Comparison of ENCODE assay signal across 28 mouse cellular contexts in the genomic region with DNA sequence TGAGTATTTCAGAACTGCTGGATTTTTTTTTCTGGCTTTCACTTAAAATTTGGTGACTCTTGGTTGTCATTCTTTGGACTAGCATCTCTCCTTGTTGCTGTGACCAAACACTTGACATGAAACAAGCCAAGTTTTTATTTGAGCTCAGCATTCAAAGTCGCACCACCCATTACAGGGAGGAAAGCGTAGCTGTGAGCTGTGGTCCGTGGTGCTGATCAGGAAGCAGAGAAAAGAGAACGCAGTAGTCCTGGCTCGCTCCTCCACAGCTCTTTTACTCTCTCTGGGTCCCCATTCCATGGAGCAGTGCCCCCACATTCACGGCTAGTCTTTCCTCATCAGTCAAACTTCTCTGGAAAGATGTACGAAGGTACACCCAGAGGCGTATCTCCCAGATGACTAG.
DNase-seq lines count a peak whose midpoint lies in the region; ATAC-seq and TF ChIP-seq lines count a peak whose summit lies in the region.
"Had no signal": no experiment of that assay in that cellular context is flagged by ENCODE, and none has a peak within 500 bp of the region (broad histone marks: within the 10 kb centered on the region; RNA-seq: fewer than 3 reads in every experiment).

No protein-coding gene starts in this region.

- H3K9ac ChIP-seq in heart, embryonic 15.5 days = no peak overlapping the region
- H3K9ac ChIP-seq in lung, embryonic 14.5 days = no peak overlapping the region
- H3K9ac ChIP-seq: forebrain, embryonic 13.5 days; limb, embryonic 12.5 days; liver, embryonic 15.5 days; neural tube, embryonic 12.5 days had no signal

- 28% methylated on average over 8 of the region's 8 CpGs for WGBS in heart, embryonic 15.5 days
- WGBS in heart, embryonic 10.5 days = 50% methylated on average over 8 of the region's 8 CpGs
- 20% methylated on average over 8 of the region's 8 CpGs for WGBS in lung, embryonic 14.5 days
- 32% methylated on average over 8 of the region's 8 CpGs for WGBS in lung, adult 2 months
- WGBS in midbrain, embryonic 10.5 days = 66% methylated on average over 8 of the region's 8 CpGs

- 0 out of 2 replicates have a peak overlapping the region, but pooled peaks have one; percentile 8 for H3K4me2 ChIP-seq in heart, embryonic 15.5 days
- no peak overlapping the region for H3K4me2 ChIP-seq in lung, embryonic 14.5 days
- H3K4me2 ChIP-seq: forebrain, embryonic 13.5 days; limb, embryonic 12.5 days; liver, embryonic 15.5 days; midbrain, embryonic 11.5 days; neural tube, embryonic 12.5 days had no signal

- no peak for TF ChIP-seq POLR2A in lung, adult 2 months (IDR thresholded peaks at IDR 0.05; ENCODE audit: borderline replicate concordance, extremely low read depth, low read depth, low read length)

- no peaks in the 10 kb centered on the region for H3K27me3 ChIP-seq in heart, embryonic 15.5 days
- no peaks in the 10 kb centered on the region for H3K27me3 ChIP-seq in heart, embryonic 10.5 days (ENCODE audit: insufficient read depth, poor library complexity, severe bottlenecking)
- H3K27me3 ChIP-seq in lung, embryonic 14.5 days (ENCODE audit: insufficient read depth, low read length) = no peaks in the 10 kb centered on the region
- peaks cover 19% of the 10 kb centered on the region for H3K27me3 ChIP-seq in midbrain, embryonic 10.5 days (ENCODE audit: low read depth, poor library complexity, severe bottlenecking)
- H3K27me3 ChIP-seq: forebrain, embryonic 13.5 days; limb, embryonic 12.5 days; liver, embryonic 15.5 days; neural tube, embryonic 12.5 days had no signal

- peak; percentile 84 for DNase-seq in heart, adult 11 months
- no peak for DNase-seq in heart, postnatal 14 days
- no peak for DNase-seq in heart, embryonic 10.5 days (ENCODE audit: low spot score)
- DNase-seq in lung, embryonic 14.5 days = peak; percentile 39
- no peak for DNase-seq in lung, adult 2 months
- DNase-seq in midbrain, embryonic 10.5 days (ENCODE audit: low spot score) = no peak
- DNase-seq: adrenal gland, postnatal 14 days; cerebellum, adult 11-12 months; cerebellum, adult 9-11 months; gastrocnemius, postnatal 36 days; kidney, adult 9 months; kidney, postnatal 36 days; lung, postnatal 14 days; right cerebral cortex, adult 18-20 months; spleen, adult 18-20 months; thymus, postnatal 14 days had no signal

- ATAC-seq in heart, embryonic 15.5 days (replicated peaks; ENCODE audit: insufficient number of reproducible peaks, insufficient read depth, low FRiP score, low read depth) = no peak
- ATAC-seq in lung, embryonic 14.5 days (ENCODE audit: insufficient read depth) = no peak
- ATAC-seq: CD4-positive, CD25-positive, alpha-beta regulatory T cell, adult 4 months; forebrain, embryonic 13.5 days; hindbrain, embryonic 16.5 days; midbrain, embryonic 16.5 days had no signal

- H3K9me3 ChIP-seq in heart, embryonic 15.5 days (replicated peaks) = no peaks in the 10 kb centered on the region
- no peaks in the 10 kb centered on the region for H3K9me3 ChIP-seq in heart, embryonic 10.5 days
- no peaks in the 10 kb centered on the region for H3K9me3 ChIP-seq in lung, embryonic 14.5 days (ENCODE audit: low read depth, low read length)
- H3K9me3 ChIP-seq in midbrain, embryonic 10.5 days (replicated peaks) = no peaks in the 10 kb centered on the region
- H3K9me3 ChIP-seq: forebrain, embryonic 13.5 days; limb, embryonic 12.5 days; liver, embryonic 15.5 days; neural tube, embryonic 12.5 days had no signal

- no peak overlapping the region for H3K4me3 ChIP-seq in heart, embryonic 15.5 days
- H3K4me3 ChIP-seq in heart, embryonic 10.5 days = no peak overlapping the region
- H3K4me3 ChIP-seq in lung, embryonic 14.5 days (ENCODE audit: low read depth, low read length) = no peak overlapping the region
- no peak overlapping the region for H3K4me3 ChIP-seq in lung, adult 2 months (replicated peaks; ENCODE audit: extremely low read depth, low read depth, low read length)
- no peak overlapping the region for H3K4me3 ChIP-seq in midbrain, embryonic 10.5 days
- H3K4me3 ChIP-seq: erythroblast, embryonic 14.5 days; forebrain, embryonic 13.5 days; layer of hippocampus, adult 2 months; left cerebral cortex, adult 2 months; limb, embryonic 12.5 days; liver, embryonic 15.5 days; neural tube, embryonic 12.5 days had no signal

- no peak for TF ChIP-seq CTCF in lung, embryonic 14.5 days (IDR thresholded peaks at IDR 0.05; ENCODE audit: low read depth)
- TF ChIP-seq CTCF in lung, adult 2 months (IDR thresholded peaks at IDR 0.05; ENCODE audit: insufficient read depth, low read length) = no peak

- H3K36me3 ChIP-seq in heart, embryonic 15.5 days = no peaks in the 10 kb centered on the region
- H3K36me3 ChIP-seq in heart, embryonic 10.5 days = no peaks in the 10 kb centered on the region
- H3K36me3 ChIP-seq in lung, embryonic 14.5 days (ENCODE audit: insufficient read depth) = no peaks in the 10 kb centered on the region
- no peaks in the 10 kb centered on the region for H3K36me3 ChIP-seq in midbrain, embryonic 10.5 days
- H3K36me3 ChIP-seq: limb, embryonic 12.5 days; liver, embryonic 15.5 days; neural tube, embryonic 12.5 days had no signal

- H3K27ac ChIP-seq in heart, embryonic 15.5 days = peak overlapping the region; percentile 27
- H3K27ac ChIP-seq in heart, embryonic 10.5 days = no peak overlapping the region
- no peak overlapping the region; the same call in 1 of the 2 replicates for H3K27ac ChIP-seq in lung, embryonic 14.5 days (ENCODE audit: low read depth)
- no peak overlapping the region for H3K27ac ChIP-seq in midbrain, embryonic 10.5 days (replicated peaks)
- H3K27ac ChIP-seq: forebrain, embryonic 13.5 days; layer of hippocampus, adult 2 months; left cerebral cortex, adult 2 months; limb, embryonic 12.5 days; liver, embryonic 15.5 days; neural tube, embryonic 12.5 days had no signal

- intact Hi-C loops in heart, postnatal 14 days (cut with DNase I) = no loop called here

- peaks cover 35% of the 10 kb centered on the region for H3K4me1 ChIP-seq in heart, embryonic 15.5 days (replicated peaks)
- peaks cover 57% of the 10 kb centered on the region for H3K4me1 ChIP-seq in heart, embryonic 10.5 days
- H3K4me1 ChIP-seq in lung, embryonic 14.5 days (ENCODE audit: insufficient read depth) = peaks cover 9% of the 10 kb centered on the region; the same call in 1 of the 2 replicates
- H3K4me1 ChIP-seq in lung, adult 2 months (ENCODE audit: control insufficient read depth, insufficient read depth, low read length) = no peaks in the 10 kb centered on the region
- peaks cover 13% of the 10 kb centered on the region for H3K4me1 ChIP-seq in midbrain, embryonic 10.5 days
- H3K4me1 ChIP-seq: forebrain, embryonic 13.5 days; liver, embryonic 15.5 days had no signal

Comparison
In these comparisons a context has a peak if more than half of its experiments do, and no peak if none do; other contexts are left out.
1. DNase-seq: peak in heart, adult 11 months (single experiment) and lung, embryonic 14.5 days (single experiment); none in heart, postnatal 14 days (0 of 2), heart, embryonic 10.5 days (single experiment), lung, adult 2 months (single experiment) and midbrain, embryonic 10.5 days (single experiment).